Mouse (Mus musculus): Measurements from ENCODE around the gene Cyp2j13. TPM values are rescaled to one million over a fixed set of nuclear protein-coding genes. Genes with fewer than 3 reads are reported as not detected.
"Not testable (repeated sequence)": the region's sequence is repeated elsewhere in the genome, so short reads cannot be mapped to it uniquely, and the experiment has no call there.

Gene Cyp2j13
- 0.18 and 0.23 TPM in 2 replicates for polyA plus RNA-seq (2012; rRNA removed)

DNA sequence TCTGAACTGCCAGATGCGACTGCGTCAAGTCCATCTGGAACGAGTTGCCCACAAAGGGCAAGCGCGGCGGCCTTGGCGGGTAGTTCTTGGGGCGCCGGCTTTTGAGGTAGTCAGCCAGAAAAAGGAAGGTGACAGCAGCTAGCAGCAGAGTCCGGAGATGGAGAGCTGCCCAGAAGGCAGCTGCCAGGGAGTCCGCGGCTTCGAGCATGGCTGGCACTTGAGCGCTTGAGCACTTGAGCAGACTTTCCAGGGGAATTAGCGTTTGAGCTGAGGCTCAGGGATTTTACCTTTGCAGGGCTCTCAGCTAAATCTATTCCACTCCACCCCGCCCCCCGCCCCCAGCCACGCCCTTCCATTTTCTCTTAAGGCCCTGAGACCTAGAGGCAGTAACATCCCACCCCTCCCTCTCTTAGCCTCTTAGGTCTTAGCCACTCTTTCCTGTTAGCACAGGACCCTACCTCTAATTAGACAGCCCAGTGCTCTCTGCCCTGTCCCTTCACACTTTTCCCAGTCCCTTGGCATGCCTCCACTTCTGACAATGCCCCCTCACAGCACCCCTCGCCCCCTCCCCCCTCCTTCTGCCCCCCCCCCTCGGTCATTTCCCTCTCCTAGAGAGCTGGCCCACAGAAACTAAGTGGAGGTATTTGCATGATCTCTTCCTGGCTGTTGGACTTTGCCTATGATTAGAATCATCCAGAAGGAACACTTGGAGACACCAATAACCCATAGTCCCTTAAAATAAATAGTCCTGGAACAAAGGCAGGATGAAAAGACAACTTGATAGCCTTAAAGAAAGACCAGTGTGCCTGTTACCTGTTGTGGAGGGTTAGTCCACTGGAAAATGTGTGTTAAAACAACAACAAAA is at the start of gene Cyp2j13:
Gene Cyp2j13 (minus strand): TSS at position 286 of the 865 bp plus-strand sequence.
- DNase-seq, result no peak

DNA sequence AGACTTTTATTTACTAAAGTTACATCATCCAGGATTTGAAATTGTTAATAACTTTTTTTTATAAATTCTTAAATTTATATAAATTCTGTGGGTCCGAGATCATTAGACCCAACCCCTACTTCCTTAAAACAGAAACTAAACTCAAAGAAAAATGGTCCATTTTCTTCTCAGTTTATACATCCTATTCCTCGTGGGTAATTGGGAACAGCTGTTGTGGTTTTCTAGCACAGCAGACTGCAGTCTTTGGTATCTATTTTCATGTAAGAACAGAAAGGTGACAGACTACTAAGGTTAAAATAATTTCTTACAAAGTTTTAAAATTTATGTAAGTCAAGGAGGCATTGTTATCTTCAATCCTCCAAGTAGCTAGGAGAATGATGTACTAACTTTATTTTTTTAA is 19.5 kb upstream of the Cyp2j13 start:
- 44% methylated on average over 2 of the region's 2 CpGs for WGBS

More for the DNA sequence above, at the start of gene Cyp2j13:
- no peak within 1 kb of the TSS for H3K4me3 ChIP-seq (ENCODE audit: control insufficient read depth, insufficient read depth, low read length)
- H3K4me1 ChIP-seq (replicated peaks; ENCODE audit: control insufficient read depth, insufficient read depth, low read length), result no peaks in the 10 kb centered on the region
- no peaks in the 10 kb centered on the region for H3K27me3 ChIP-seq (ENCODE audit: control insufficient read depth, insufficient read depth, low read length)
- WGBS, result 15% methylated on average over 20 of the region's 20 CpGs
- no peak within 1 kb of the TSS for H3K27ac ChIP-seq (ENCODE audit: control insufficient read depth, insufficient read depth, low read length)
- TF ChIP-seq CTCF (IDR thresholded peaks at IDR 0.05; ENCODE audit: borderline replicate concordance, control insufficient read depth, extremely low read depth, insufficient read depth, low read length, poor library complexity) (no peak), POLR2A (IDR thresholded peaks at IDR 0.05; ENCODE audit: control insufficient read depth, extremely low read depth, insufficient read depth, low read length, poor library complexity) (no peak)
- H3K36me3 ChIP-seq (ENCODE audit: control insufficient read depth, insufficient read depth, low read length), result no peaks in the 10 kb centered on the region

DNA sequence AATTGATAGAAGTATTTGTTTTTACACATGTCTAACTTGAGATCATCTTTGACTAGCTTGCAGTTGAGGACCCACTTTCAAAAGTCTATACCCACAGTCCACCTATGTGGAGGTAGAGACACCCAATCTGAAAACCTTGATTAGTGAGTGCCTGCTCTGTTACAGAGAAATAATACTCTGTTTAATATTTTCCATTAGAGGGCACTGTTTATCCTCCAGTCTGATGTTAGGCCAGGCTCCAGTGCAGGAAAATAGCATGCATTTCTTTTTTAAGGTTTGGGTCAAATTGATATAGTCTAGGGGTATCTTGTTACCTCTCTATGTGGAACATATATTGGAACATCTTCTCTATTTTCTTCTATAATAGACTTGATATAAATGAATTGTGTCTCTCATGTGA is 14.5 kb upstream of the Cyp2j13 start:
- TF ChIP-seq CTCF (IDR thresholded peaks at IDR 0.05; ENCODE audit: borderline replicate concordance, control insufficient read depth, extremely low read depth, insufficient read depth, low read length, poor library complexity), result no peak
- no peak for TF ChIP-seq POLR2A (IDR thresholded peaks at IDR 0.05; ENCODE audit: control insufficient read depth, extremely low read depth, insufficient read depth, low read length, poor library complexity)
- Histone ChIP-seq H3K27me3 (ENCODE audit: control insufficient read depth, insufficient read depth, low read length) (no peaks in the 10 kb centered on the region), H3K4me1 (replicated peaks; ENCODE audit: control insufficient read depth, insufficient read depth, low read length) (no peaks in the 10 kb centered on the region), H3K4me3 (ENCODE audit: control insufficient read depth, insufficient read depth, low read length) (no peak overlapping the region), H3K36me3 (ENCODE audit: control insufficient read depth, insufficient read depth, low read length) (no peaks in the 10 kb centered on the region), H3K27ac (ENCODE audit: control insufficient read depth, insufficient read depth, low read length) (no peak overlapping the region)
- no peak for DNase-seq

More for the DNA sequence above, 19.5 kb upstream of the Cyp2j13 start:
- Histone ChIP-seq H3K36me3 (ENCODE audit: control insufficient read depth, insufficient read depth, low read length) (no peaks in the 10 kb centered on the region), H3K27me3 (ENCODE audit: control insufficient read depth, insufficient read depth, low read length) (no peaks in the 10 kb centered on the region), H3K27ac (ENCODE audit: control insufficient read depth, insufficient read depth, low read length) (no peak overlapping the region), H3K4me1 (replicated peaks; ENCODE audit: control insufficient read depth, insufficient read depth, low read length) (no peaks in the 10 kb centered on the region), H3K4me3 (ENCODE audit: control insufficient read depth, insufficient read depth, low read length) (no peak overlapping the region)
- no peak for DNase-seq
- no peak for TF ChIP-seq POLR2A (IDR thresholded peaks at IDR 0.05; ENCODE audit: control insufficient read depth, extremely low read depth, insufficient read depth, low read length, poor library complexity)
- no peak for TF ChIP-seq CTCF (IDR thresholded peaks at IDR 0.05; ENCODE audit: borderline replicate concordance, control insufficient read depth, extremely low read depth, insufficient read depth, low read length, poor library complexity)

DNA sequence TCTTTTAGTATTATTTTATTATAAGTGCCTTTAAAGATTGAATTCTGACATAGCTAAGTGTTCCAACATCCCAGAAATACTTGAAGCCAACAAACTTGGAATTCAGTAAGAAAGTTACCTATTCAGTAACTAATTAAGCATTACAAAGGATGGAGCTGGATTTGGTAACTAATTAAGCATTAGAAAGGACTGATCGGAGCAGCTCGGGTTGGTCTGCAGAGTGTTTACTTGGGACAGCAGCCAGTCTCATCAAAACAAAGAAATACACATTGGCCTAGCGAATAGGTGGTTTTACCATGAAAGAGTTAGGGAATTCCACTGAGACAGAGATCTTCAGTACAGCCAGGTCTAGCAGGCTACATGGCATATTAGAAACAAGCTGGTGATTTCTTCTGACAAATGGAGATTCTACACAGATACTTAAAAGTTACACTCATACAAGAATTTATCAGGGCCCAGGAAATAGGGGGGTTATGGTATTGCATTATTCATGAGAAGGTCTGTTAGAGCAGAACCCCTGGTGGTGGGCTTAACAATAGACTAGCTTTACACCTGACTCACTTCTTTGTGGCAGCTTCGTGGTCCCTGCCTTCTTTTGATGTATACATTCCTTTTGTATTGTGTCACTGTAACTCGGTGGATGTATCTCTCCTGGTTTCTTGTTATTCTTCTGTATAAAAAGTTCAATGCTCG is 12.2 kb upstream of the Cyp2j13 start:
- H3K27ac ChIP-seq (ENCODE audit: control insufficient read depth, insufficient read depth, low read length); DNase-seq; H3K27me3 ChIP-seq (ENCODE audit: control insufficient read depth, insufficient read depth, low read length); H3K4me3 ChIP-seq (ENCODE audit: control insufficient read depth, insufficient read depth, low read length); H3K36me3 ChIP-seq (ENCODE audit: control insufficient read depth, insufficient read depth, low read length); H3K4me1 ChIP-seq (replicated peaks; ENCODE audit: control insufficient read depth, insufficient read depth, low read length): not testable (repeated sequence)
- WGBS, result 78% methylated on average over 6 of the region's 6 CpGs

DNA sequence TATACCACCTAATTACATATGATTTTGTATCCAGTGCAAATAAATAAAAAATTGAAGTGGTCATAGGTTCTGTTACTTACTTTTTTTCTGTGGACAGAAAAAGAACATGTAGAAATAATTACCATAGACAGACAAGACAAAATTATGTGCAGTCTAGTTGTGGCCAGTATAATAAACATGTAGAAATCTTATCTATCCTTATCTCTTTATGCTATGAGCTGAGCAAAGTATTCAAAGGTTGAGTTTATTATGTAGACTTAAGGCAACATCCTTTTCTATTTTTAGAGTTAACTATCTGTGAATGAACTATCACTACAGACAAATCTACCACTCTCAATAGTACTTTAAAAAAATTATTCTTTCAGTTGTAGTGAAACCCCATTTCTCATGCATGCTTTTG is 962 bp upstream of the Cyp2j13 start:
- TF ChIP-seq POLR2A (IDR thresholded peaks at IDR 0.05; ENCODE audit: control insufficient read depth, extremely low read depth, insufficient read depth, low read length, poor library complexity) (no peak), CTCF (IDR thresholded peaks at IDR 0.05; ENCODE audit: borderline replicate concordance, control insufficient read depth, extremely low read depth, insufficient read depth, low read length, poor library complexity) (no peak)
- no peak for DNase-seq
- Histone ChIP-seq H3K4me1 (replicated peaks; ENCODE audit: control insufficient read depth, insufficient read depth, low read length) (no peaks in the 10 kb centered on the region), H3K36me3 (ENCODE audit: control insufficient read depth, insufficient read depth, low read length) (no peaks in the 10 kb centered on the region), H3K27me3 (ENCODE audit: control insufficient read depth, insufficient read depth, low read length) (no peaks in the 10 kb centered on the region), H3K4me3 (ENCODE audit: control insufficient read depth, insufficient read depth, low read length) (no peak overlapping the region), H3K27ac (ENCODE audit: control insufficient read depth, insufficient read depth, low read length) (no peak overlapping the region)

DNA sequence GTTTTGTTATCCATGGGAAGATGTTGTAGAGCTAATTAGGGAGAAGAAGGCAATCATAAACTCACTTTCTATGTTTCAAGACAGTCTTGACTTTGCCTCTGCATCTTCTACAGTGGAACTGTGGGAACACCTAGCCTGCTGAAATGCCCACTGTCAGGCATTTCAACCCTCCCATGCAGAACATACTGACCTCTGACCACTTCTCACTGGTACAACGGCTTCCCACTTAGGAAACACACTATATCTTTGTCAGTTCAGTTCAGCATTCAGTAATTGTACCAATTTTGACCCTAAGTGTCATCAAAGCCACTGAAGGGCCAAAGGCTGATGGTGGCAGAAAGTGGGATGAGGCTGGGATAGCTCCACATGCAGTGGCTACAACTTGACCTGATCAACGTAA is 15.3 kb downstream of the Cyp2j13 start:
- TF ChIP-seq POLR2A (IDR thresholded peaks at IDR 0.05; ENCODE audit: control insufficient read depth, extremely low read depth, insufficient read depth, low read length, poor library complexity) (no peak), CTCF (IDR thresholded peaks at IDR 0.05; ENCODE audit: borderline replicate concordance, control insufficient read depth, extremely low read depth, insufficient read depth, low read length, poor library complexity) (no peak)
- H3K4me1 ChIP-seq (replicated peaks; ENCODE audit: control insufficient read depth, insufficient read depth, low read length), result no peaks in the 10 kb centered on the region
- no peak overlapping the region for H3K4me3 ChIP-seq (ENCODE audit: control insufficient read depth, insufficient read depth, low read length)
- DNase-seq, result no peak
- H3K27me3 ChIP-seq (ENCODE audit: control insufficient read depth, insufficient read depth, low read length), result no peaks in the 10 kb centered on the region
- 81% methylated on average over 2 of the region's 2 CpGs for WGBS
- H3K36me3 ChIP-seq (ENCODE audit: control insufficient read depth, insufficient read depth, low read length), result no peaks in the 10 kb centered on the region
- H3K27ac ChIP-seq (ENCODE audit: control insufficient read depth, insufficient read depth, low read length), result no peak overlapping the region

All from thymus, adult 2 months (tissue).